Mouse (Mus musculus): ENCODE measurements around the gene Pde7b.

- peak; percentile 27; the same call in 1 of the 2 replicates for TF ChIP-seq CTCF (IDR thresholded peaks at IDR 0.05; ENCODE audit: low read depth)
- TF ChIP-seq EP300 (IDR thresholded peaks at IDR 0.05; ENCODE audit: low read depth) = no peak
Measured at GRCm38 (mm10) chr10:20503265-20504025, 221.4 kb downstream of the Pde7b start.
